Mouse (Mus musculus) forebrain, embryonic 14.5 days (tissue): ENCODE measurements around the gene Nav2. TPM values are rescaled to one million over a fixed set of nuclear protein-coding genes. Genes with fewer than 3 reads are reported as not detected.
A peak's percentile ranks its signal among the peaks of the same experiment; 100 is the strongest.

ENCODE experiments used
- ATAC-seq: fragments of 200-750 bp; cut with Nextera tagmentation; 2 replicates; pipeline ENCODE4 v1.8.0; 2017; ENCODE audit warnings: mild to moderate bottlenecking, moderate library complexity
- DNase-seq: peaks from one replicate; pipeline ENCODE4 v3.0.0-alpha.2; 2015; ENCODE audit warnings: low spot score
- H3K27ac ChIP-seq: fragments of 300-500 bp; sonication (generic); 2 replicates; pipeline ENCODE4 v1.5.1; 2014; ENCODE audit warnings: low read depth, mild to moderate bottlenecking, control low read depth, low read length, moderate library complexity
- H3K27me3 ChIP-seq: fragments of 300-500 bp; sonication (generic); replicated peaks from 2 replicates; pipeline ENCODE4 v1.6.1; 2014; ENCODE audit warnings: low read length, control low read depth, mixed read lengths; ENCODE audit not compliant: control insufficient read depth, insufficient read depth
- H3K36me3 ChIP-seq: fragments of 300-500 bp; sonication (generic); 2 replicates; pipeline ENCODE4 v1.6.1; 2014; ENCODE audit warnings: low read length, control low read depth; ENCODE audit not compliant: control insufficient read depth, insufficient read depth
- H3K4me1 ChIP-seq: fragments of 300-500 bp; sonication (generic); 2 replicates; pipeline ENCODE4 v1.6.1; 2014; ENCODE audit warnings: antibody characterized with exemption, low read length, control low read depth; ENCODE audit not compliant: control insufficient read depth, insufficient read depth
- H3K4me2 ChIP-seq: fragments of 300-500 bp; sonication (generic); 2 replicates; pipeline ENCODE4 v1.6.1; 2014; ENCODE audit warnings: mild to moderate bottlenecking, control low read depth, low read length
- H3K4me3 ChIP-seq: fragments of 300-500 bp; sonication (generic); 2 replicates; pipeline ENCODE4 v1.5.1; 2014; ENCODE audit warnings: low read depth, low read length, control low read depth
- H3K9ac ChIP-seq: fragments of 300-500 bp; sonication (generic); 2 replicates; pipeline ENCODE4 v1.6.1; 2014; ENCODE audit warnings: mild to moderate bottlenecking, low read length, control low read depth, moderate library complexity
- H3K9me3 ChIP-seq: fragments of 300-500 bp; sonication (generic); replicated peaks from 2 replicates; pipeline ENCODE4 v1.6.1; 2016; ENCODE audit warnings: low read length, control low read depth, mixed read lengths; ENCODE audit not compliant: control insufficient read depth
- WGBS: fragments of 180-500 bp; shearing (Covaris S2); extraction: QIAGEN DNeasy Blood & Tissue Kit; methylation state at CpG from one replicate; pipeline ENCODE4 v1.1.7; 2014; 5-methylcytosine and 5-hydroxymethylcytosine counted together
- polyA plus RNA-seq: library from polyadenylated mRNA; unstranded; fragments of >200 nt; fragmentation: Nextera tagmentation; extraction: Ambion mirVana; gene quantifications from 2 replicates; pipeline ENCODE4 v1.2.1, GENCODE M21; 2014

Nav2 gene
- polyA plus RNA-seq, 1 experiment from 2014 or later = 6.3 TPM

DNA sequence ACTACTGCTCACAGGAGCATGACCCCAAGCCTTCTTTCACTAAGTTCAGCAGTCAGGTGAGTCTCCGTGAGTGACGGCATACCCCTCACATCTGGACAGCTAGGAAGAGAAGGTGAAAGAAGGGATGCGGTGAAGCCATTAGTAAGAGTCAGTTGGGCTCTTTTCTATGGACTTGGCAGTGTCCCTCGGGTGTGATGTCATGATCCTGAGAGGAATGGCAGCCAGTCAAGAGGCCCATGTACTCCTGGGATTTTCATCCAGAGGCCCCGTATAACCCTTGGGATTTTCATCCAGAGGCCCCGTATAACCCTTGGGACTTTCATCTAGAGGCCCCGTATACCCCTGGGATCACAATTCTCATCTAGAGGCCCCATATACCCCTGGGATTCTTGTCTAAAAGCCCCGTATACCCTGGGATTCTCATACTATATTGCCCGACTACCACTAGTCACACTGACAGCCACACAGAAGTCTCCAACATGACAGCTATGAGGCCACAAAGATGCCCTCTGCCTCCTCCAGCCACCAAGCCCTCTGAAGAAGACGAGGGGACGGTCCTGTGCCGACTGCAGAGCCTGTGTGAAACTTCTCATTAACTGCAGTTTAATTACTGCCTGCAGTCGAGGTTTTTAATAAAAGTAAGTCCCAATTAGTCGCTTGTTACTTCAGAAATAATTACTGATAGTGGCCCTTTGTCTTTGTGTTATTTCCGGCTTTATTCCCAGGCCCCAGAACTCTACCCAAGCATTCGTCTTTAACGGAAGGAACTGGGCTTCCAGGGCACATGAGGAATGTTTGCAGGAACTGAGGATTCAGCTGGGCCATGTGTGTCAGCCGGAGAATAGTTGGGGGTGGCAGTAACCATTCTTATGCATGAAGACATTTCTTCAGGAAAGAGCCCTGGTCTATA, 251.4 kb downstream of the Nav2 start:
- H3K27ac ChIP-seq = no peak overlapping the region; the same call in 1 of the 2 replicates

DNA sequence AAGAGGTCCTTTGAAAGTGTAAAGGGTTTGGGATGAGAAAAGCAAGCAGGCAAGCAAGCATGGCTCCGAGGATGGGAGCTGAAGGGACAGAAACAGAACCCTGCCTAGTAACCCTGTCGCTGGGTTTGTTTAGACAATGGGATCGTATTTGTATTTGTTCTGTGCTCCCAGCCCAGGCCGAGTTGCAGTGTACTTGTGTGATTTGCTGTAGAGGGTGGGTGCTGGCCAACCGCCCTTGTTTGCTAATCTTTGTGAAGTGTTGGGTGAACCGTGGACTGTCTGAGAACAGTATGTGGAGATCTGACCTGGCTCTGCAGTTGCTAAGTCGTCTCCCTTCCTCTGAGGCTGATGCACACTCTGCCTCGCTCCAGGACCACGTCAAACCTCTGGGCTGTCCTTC, 253.6 kb downstream of the Nav2 start:
- Histone ChIP-seq H3K9ac (no peak overlapping the region), H3K4me1 (peaks cover 40% of the 10 kb centered on the region), H3K4me2 (no peak overlapping the region), H3K9me3 (no peaks in the 10 kb centered on the region), H3K4me3 (no peak overlapping the region), H3K36me3 (no peaks in the 10 kb centered on the region), H3K27me3 (no peaks in the 10 kb centered on the region), H3K27ac (no peak overlapping the region)
- DNase-seq (no peak), ATAC-seq (no peak)
- whole genome bisulfite sequencing = 37% methylated on average over 9 of the region's 9 CpGs

More for the DNA sequence above, 251.4 kb downstream of the Nav2 start:
- Histone ChIP-seq H3K9ac (no peak overlapping the region), H3K4me1 (peaks cover 40% of the 10 kb centered on the region), H3K27me3 (no peaks in the 10 kb centered on the region), H3K9me3 (no peaks in the 10 kb centered on the region), H3K36me3 (no peaks in the 10 kb centered on the region), H3K4me3 (no peak overlapping the region), H3K4me2 (no peak overlapping the region)
- 29% methylated on average over 18 of the region's 18 CpGs for WGBS
- ATAC-seq = peak; percentile 19; the same call in 1 of the 2 replicates
- peak; percentile 66 for DNase-seq

DNA sequence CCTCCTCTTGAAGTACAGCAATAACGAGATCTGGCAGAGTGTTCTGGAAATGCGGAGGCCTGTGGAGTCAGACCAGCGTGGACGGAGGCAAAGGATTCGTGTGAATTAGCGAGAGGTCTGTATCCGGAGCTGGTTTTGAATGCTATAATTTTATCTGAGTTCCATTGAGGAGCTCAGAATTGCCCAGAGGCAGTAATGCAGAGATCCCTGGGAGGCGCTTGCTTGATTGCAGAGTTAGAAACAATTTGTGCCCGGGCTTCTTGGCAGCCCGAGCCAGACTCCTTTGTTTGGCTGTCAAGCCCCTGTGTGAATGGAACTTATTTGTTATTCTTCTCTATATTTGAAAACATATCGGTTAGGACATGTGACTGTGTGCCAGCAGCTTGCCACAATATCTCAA, 255.3 kb downstream of the Nav2 start:
- Histone ChIP-seq H3K27ac (peak overlapping the region; percentile 10), H3K9ac (peak overlapping the region; percentile 26; the same call in 1 of the 2 replicates), H3K4me2 (peak overlapping the region; percentile 6; the same call in 1 of the 2 replicates), H3K9me3 (no peaks in the 10 kb centered on the region), H3K4me1 (peaks cover 38% of the 10 kb centered on the region), H3K27me3 (no peaks in the 10 kb centered on the region), H3K36me3 (no peaks in the 10 kb centered on the region), H3K4me3 (no peak overlapping the region)
- 4% methylated on average over 11 of the region's 11 CpGs for WGBS
- peak; percentile 88 for DNase-seq
- peak; percentile 69 for ATAC-seq

DNA sequence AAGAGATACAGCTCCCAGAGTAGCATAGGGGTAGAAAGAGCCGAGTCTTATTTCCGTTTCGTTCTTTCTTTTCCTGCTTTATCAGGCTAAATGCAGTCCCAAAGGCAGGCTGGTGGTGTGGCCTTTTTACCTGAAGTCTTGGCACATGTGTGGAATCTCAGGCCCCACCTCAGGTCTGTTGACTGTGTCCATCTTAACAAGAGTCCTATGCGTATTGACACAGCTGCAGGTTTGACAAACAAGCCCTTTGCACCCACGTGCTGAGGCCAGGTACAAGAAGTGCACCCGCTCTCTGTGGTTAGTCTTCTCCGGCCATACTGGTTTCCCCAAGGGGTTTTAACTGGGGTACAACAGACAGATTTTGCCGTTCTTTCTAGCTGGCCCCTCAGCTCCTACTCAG, 256.4 kb downstream of the Nav2 start:
- Histone ChIP-seq H3K4me3 (no peak overlapping the region), H3K9ac (no peak overlapping the region), H3K9me3 (no peaks in the 10 kb centered on the region), H3K4me2 (no peak overlapping the region), H3K4me1 (peaks cover 37% of the 10 kb centered on the region), H3K36me3 (no peaks in the 10 kb centered on the region), H3K27me3 (no peaks in the 10 kb centered on the region), H3K27ac (no peak overlapping the region)
- DNase-seq (no peak), ATAC-seq (no peak)
- WGBS = 92% methylated on average over 8 of the region's 8 CpGs

DNA sequence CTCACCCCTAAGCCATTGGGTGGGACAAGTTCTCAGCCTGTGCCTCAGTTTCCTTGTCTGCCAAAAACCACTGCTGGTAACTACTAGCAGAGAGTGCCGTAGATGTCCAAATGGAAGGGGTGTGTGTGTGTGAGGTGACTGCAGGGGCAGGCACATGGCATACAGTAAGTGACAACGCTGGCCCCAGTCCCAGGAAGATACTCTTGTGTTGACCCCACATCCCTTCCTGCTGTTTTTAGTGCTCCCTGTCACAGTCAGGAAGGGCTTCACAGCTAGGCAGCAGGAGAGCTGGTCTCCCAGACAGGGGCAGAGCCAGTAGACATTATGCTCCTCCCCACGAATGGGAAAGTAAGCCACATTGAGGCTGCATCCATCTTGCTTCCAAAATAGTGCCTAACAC, 264.4 kb downstream of the Nav2 start:
- H3K4me2 ChIP-seq = no peak overlapping the region
- no peaks in the 10 kb centered on the region for H3K4me1 ChIP-seq
- WGBS = 77% methylated on average over 3 of the region's 3 CpGs
- ATAC-seq = no peak
- no peak for DNase-seq
- no peaks in the 10 kb centered on the region for H3K36me3 ChIP-seq
- no peak overlapping the region for H3K9ac ChIP-seq
- H3K27me3 ChIP-seq = no peaks in the 10 kb centered on the region
- H3K9me3 ChIP-seq = no peaks in the 10 kb centered on the region
- H3K27ac ChIP-seq = no peak overlapping the region
- no peak overlapping the region for H3K4me3 ChIP-seq

DNA sequence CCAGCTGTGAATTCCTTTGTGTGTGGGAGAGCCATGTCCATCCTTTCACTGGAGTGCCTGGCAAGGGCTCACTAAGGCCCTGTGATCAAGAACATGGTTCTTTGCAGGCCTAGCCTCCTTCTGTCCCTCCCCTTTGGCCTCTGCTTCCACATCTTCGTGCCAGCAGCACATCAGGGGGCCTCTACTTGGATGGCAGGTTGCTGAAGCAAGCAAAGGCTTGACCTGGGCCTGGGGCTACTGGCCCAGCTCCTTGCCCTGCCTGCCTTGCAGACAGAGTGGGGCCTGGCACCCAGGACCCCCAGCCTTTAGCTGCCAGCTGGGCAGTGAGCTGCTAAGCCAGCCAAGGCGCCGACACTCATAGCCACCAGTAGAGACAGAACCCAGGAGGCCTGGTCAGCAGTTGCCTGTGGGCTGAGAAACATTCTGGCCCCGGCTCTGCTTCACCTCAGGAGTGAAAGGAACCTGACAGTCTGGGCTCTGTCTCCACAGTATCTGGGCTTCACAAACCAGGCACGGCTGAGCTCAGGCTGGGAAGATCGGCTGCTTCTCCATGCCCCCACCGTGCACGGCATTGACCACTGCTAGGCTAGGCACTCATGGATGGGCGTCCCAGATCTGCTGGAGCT, 267.4 kb downstream of the Nav2 start:
- 83% methylated on average over 9 of the region's 9 CpGs for WGBS
- no peaks in the 10 kb centered on the region for H3K36me3 ChIP-seq
- H3K9me3 ChIP-seq = no peaks in the 10 kb centered on the region
- no peak overlapping the region for H3K4me2 ChIP-seq
- no peaks in the 10 kb centered on the region for H3K27me3 ChIP-seq
- no peak overlapping the region for H3K4me3 ChIP-seq
- H3K27ac ChIP-seq = no peak overlapping the region
- DNase-seq = no peak
- ATAC-seq = peak; percentile 16; the same call in 1 of the 2 replicates
- no peak overlapping the region for H3K9ac ChIP-seq
- H3K4me1 ChIP-seq = no peaks in the 10 kb centered on the region

DNA sequence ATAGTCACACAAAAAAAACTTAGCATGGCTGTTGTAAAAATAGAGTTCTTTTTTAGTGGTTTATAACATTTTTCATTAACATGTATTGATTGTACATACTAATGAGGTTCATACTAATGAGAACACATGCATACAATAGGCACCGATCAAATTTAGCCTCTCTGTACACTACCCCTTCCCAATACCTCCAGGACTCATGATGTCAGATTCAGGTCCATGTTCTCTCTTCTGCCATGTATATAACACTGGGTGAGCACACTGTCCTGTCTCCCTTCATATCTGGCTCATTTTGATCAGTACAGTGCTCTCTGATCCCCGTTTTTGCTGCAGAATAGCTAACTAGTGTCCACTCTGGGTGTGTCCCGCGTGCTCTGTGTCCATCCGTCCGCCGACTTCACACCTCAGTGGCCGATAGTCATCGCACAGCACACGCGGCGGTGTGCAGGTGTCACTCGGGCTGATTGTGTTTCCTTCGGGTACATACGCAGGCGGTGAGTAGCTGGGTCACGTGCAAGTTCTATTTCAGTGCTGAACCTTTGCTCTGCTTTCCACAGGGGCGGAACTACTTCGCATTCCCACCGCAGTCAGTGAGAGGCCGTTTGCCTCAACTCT, 268.2 kb downstream of the Nav2 start:
- Histone ChIP-seq H3K4me1 (no peaks in the 10 kb centered on the region), H3K9ac (no peak overlapping the region), H3K27ac (no peak overlapping the region; the same call in 1 of the 2 replicates), H3K36me3 (no peaks in the 10 kb centered on the region), H3K9me3 (no peaks in the 10 kb centered on the region), H3K27me3 (no peaks in the 10 kb centered on the region), H3K4me2 (no peak overlapping the region), H3K4me3 (no peak overlapping the region)
- 88% methylated on average over 21 of the region's 21 CpGs for WGBS
- DNase-seq (no peak), ATAC-seq (peak; percentile 11; the same call in 1 of the 2 replicates)

DNA sequence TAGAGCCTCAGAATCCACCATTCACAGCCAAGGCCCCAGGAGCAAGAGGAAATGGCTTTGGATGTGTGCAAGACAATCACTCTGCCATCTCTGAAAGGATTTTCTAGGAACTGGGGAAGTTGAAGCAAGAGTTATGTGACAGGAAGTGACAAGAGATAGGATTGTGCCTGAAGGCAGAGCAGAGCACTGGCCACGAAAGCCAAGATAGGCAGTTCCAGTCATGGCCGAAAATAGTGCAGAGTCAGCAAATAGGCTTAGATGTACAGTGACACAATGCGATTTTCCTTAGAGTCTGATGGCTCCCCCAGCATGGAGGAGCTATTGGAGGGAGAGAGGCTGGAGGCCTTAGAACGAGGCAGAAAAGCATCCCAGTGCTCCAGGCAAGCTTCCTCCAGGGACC, 269.7 kb downstream of the Nav2 start:
- Histone ChIP-seq H3K36me3 (no peaks in the 10 kb centered on the region), H3K9ac (no peak overlapping the region), H3K27ac (no peak overlapping the region), H3K4me3 (no peak overlapping the region), H3K4me2 (no peak overlapping the region), H3K9me3 (no peaks in the 10 kb centered on the region), H3K4me1 (no peaks in the 10 kb centered on the region), H3K27me3 (no peaks in the 10 kb centered on the region)
- ATAC-seq (no peak), DNase-seq (no peak)
- 69% methylated on average over 4 of the region's 4 CpGs for WGBS
